Mouse (Mus musculus): ENCODE measurements around the gene Hoxd1.

The Hoxd1 gene

DNA sequence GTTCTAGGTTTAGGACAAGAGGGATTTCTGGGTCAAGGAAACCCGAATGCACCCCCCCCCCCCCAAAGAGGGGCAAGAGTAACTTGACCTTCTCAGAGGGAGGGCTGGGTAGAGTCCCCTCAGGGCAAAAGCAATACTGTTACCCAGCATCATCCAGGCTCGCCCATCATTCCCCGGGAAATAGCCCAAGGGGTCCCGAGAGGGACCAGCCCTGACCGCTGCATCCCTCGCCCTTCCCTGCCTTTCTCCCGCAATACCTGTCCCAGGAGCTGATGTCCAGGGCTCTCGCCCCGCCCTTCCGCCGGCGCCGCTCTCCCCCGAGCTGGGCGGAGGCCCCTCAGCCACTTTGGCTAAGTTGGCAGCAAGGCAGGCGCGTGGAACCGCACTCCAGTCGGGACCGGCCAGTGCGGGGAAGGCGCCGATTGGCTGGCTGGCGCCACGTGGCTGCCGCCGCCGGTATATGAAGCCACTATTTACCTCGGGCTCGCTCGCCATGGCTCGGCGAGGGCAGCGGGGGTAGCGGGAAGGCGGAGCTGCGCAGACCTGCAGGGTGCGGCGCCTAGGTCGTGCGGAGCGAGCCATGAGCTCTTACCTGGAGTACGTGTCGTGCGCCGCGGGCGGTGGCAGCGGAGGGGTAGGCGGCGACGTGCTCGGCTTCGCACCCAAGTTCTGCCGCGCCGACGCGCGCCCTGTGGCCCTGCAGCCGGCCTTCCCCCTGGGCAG lies at the start of gene Hoxd1:
TSS of gene Hoxd1 (plus strand) at position 459 of the 723 bp plus-strand sequence.
- DNase-seq (ENCODE audit: low spot score in 2 of 2): no peak

DNA sequence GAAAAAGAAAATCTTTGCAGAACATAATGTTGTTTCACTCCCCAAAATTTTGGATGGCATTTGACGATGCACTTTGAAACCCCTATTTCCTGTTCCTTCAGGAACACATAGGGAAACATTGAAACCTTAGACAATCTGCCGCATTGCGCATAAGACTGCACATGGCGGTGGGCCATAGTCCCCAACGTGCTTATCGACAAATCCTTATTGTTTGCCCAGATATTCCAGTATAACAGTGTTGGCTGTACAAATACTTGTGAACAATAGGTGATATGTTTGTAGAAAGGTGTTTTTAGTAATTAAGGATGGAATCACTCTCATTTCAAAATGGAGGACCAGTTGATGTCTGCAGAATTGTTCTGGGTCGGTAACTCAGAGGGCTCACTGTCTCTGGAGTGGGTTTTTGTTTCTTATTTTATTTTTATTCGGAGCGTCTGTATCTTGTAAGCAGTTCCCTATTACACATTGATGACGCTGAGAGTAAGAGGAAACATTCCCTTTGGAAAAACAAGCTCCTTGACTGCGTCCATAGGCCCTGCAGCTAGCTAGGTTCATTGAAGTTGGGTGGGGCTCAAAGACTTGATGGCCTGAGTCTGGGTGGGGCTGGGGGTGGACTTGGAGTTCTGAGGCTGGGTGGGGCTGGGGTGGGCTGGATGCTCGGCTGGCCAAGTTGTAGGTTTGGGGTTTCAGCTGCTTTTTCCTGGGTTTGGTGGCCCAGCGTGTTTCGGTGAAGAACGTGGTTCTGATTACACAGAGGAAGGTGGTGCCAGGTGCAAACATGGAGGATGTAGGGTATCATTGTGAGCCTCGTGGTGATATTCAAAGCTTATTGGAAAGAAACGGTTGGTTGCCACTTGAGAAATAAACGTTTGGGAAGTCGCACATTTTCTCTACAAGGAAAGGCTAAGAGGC lies 49.3 kb upstream of the Hoxd1 start:
- DNase-seq (ENCODE audit: low spot score in 2 of 2): no peak

DNA sequence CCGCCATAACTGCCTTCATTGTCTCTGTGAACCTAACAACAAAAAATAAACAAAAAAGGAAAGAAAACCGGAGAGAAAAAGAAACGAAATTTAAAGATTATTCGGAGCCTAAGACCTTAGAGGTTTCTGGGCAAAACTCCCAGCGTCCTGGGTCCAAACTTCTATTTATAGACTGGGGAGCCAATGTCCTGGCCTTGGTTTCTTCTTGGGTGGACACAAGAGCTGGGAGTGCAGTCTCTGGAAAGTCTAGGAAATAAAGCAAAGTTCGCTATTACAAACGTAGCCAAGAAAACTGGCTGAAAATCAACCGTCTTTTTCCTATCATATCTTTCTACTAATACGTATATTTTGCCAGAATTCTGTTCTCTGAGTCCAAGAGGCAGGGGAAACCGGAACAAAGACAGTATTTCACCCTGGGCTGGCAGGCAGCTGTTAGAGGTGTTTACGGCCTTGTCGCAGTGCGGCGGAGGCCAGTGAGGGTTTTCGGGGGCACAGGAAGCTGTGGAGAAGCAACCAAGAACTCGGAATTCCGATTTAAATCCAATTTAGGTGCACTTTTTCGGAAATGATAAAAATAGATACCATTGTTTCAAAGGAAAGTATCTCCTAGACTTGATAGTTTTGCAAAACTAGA lies 48.5 kb upstream of the Hoxd1 start:
- DNase-seq (ENCODE audit: low spot score in 2 of 2): no peak

DNA sequence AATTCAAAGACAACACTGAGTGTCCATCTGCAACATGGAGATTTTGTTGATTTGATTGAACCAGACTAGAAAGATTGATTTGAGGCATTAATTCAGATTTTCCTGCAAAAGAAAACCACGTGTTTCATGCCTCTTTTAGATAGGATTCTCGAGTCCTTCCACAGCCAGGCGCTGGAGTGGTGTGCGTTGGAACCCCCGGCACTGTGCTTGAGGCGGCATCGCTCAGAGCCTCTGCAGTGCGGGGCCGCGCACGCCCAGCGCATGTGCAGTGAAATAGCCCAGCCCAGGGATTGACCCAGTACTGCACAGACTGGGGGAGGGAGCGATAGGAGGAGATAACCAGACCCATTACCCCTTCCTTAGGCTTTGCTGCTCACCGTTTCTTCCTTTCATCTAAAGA lies 47.9 kb upstream of the Hoxd1 start:
- DNase-seq (ENCODE audit: low spot score in 2 of 2): no peak

DNA sequence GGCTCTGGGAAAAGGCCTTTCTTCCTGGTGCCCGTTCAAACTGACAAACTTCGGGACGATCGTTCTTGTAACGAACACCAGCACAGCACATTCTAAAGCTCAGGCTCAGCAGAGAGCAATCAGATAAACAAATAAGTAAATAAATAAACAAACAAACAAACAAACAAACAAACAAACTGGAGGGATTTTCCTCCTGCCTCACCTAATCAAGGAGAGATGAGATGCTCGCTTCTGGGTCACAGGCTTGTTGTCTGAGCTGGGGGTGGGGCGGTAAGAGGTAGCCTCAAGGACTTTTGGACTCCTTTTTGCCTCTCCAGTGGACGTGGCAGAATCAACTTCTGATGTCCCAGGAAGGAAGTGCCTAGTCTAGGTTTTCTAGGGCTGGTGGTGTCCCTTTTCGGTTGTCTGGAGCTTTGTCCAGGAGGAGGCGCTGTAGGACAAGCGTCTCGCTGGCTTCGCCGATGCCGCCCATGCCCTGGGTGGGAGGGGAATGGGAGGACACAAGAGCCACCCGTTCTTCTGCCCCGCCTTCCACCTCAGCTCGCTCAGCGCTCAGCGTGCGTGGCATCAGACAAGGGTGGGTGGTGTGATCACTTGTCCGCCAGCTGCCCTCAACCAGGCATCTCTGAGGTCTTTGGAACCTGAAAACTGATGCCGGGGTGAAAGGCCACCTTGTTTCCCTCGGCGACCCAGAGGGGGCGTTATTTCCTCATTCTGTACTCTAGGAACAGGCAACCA lies 47.1 kb upstream of the Hoxd1 start:
- peak; percentile 66 to 89 for DNase-seq (ENCODE audit: low spot score in 2 of 2)

DNA sequence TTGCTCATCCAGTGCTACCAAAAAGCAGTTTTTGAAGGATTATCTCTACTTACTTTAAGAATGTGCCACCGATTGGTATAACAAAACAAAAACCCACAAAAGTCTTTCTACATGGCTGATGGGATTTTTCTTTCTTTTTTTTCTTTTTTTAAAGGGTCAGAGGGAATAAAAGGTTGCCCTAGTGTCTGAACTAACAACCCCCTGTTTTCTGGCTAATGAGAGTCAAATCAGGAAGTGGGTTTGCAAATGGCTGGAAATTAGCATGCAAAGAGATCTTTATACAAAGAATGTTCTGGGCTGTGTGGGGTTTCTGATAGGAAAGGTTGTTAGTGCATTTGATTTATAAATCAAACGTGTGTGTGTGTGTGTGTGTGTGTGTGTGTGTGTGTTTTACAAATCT lies 42.4 kb upstream of the Hoxd1 start:
- no peak for DNase-seq (ENCODE audit: low spot score in 2 of 2)

DNA sequence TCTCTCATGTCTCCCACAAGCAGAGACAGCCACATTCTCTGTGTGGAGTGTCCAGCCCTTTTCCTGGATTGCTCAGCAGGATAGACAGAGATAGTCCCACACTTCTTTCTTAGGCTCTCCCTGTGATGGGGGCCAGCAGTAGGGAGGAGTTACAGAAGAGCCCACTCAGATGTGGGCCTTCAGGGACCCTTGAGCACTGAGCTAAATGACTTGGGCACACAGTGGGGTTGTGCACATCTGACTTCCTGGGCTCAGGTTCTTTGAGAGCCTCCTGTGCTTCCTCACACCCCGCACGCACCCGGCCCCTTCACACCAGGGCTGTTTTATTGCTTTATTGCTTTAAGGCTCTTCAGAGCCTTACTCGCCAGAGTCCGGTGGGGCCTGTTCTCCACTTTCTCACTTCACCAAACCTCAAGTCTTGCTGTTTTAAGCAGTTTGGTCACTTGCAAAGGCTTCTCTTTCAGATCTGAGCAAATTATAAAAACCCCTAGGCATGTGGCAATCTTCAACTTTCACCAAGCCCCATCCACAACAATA lies 41.8 kb upstream of the Hoxd1 start:
- no peak for DNase-seq (ENCODE audit: low spot score in 2 of 2)

DNA sequence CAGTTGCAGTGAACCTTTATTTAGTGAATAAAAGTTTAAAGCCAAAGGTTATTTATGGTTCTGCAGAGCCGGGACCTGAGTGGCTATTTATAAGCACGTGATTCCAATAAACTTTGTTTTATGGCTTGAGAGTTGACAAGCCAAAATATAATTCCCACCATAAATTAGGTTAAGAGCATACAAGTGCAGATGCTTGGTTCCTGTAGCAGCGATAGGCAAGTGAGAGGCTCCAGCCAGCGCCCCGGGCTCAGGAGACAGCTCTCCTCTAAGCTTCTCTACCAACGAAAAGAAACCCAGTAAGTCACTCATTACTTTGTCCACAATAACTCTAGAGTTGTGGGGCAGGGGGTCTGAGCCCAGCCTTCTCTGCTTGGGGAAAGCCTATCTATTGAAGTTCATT lies 40.9 kb upstream of the Hoxd1 start:
- no peak for DNase-seq (ENCODE audit: low spot score in 2 of 2)

DNA sequence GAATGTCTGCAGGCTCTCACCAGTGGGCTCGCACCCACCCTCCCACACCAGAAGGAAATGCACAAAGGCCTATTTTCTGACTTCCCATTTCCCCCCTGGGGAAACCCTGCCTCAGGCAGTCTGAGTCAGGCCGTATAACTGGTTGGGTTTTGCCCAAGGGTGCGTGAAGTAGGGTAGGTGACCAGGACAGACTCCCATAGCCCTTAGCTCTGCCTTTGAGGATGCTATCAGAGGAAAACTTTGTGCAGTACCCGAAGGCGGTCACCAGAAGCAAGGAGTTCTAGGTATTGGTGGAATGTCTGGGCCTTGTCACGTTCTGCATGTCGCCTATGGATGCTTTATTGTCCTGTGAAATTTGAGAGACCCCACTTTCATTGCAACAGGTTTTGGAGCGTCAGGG lies 39.8 kb upstream of the Hoxd1 start:
- no peak for DNase-seq (ENCODE audit: low spot score in 2 of 2)

DNA sequence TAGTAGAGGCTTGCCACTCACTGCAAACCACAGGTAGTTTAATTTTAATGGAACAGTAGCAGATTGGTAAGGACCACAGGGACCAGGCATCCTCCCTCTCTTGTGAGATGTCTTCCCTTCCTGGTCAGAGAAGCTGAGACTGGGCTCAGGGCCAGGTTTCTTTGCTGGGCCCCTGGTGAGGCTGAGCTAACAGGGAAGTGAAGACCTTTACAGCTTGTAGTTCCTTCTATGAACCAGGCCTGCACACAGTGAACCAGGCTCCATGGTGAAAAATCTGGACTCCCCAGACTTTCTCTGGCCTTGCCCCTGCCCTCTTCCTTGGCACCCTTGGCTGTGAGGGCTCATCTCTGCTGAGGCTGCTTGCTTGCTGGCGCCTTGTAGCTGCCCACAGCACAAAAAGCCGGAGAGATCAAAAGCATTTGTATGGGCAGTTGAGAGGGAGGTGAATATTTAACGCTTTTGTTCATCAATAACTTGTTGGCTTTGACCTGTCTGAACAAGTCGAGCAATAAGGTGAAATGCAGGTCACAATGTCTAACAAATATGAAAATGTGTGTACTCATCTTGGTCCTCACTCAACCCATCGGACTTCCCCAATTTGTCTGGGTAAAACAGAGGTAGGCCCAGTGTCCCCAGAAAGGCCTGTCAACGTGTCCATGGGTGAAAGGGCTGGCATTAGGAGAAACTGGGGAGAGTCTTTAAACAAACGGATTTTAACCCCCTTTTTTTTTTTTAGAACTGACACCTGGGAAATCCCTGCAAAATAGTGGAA lies 38.4 kb upstream of the Hoxd1 start:
- DNase-seq (ENCODE audit: low spot score in 2 of 2): no peak

DNA sequence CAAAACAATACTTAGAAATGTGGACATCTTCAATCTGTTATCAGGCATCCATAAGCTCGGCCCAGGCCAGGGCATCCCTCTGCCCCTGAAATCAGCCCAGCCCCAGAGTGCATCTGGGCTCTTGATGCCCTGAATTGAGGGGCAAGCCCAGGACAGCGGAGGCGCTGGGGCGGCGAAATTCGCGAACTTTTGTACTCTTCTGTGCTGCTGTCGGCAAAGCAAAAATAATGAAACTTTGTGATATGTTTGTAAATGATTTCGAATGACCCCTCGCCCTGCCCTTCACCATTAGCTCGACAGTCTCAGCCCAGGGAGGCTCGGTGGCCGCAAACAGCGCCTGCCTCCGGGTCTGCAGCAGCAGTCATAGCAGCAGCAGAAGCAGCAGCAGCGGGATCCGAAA lies 37.6 kb upstream of the Hoxd1 start:
- no peak for DNase-seq (ENCODE audit: low spot score in 2 of 2)

DNA sequence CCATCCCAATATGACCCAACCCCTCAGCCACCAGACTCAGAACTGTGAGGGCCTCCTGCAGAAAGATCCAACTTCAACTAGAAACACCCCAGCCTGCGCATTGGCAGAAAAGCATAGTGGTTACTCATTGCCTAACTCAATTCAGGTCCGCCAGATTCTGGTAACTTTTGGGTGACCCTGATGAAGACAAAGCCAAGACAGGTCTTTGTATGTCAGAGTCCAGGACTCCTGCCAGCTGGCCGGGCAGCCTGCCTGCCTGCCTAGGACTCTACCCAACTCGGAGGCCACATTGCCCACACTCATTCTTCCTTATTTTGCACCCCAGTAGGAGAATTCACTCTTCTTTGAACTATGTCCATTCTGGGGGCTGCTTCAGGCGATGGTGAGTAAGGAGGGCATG lies 36.2 kb upstream of the Hoxd1 start, which contains the start of gene Gm28230:
TSS of gene Gm28230 (plus strand) at position 178 of the 400 bp plus-strand sequence.
- no peak for DNase-seq (ENCODE audit: low spot score in 2 of 2)

DNA sequence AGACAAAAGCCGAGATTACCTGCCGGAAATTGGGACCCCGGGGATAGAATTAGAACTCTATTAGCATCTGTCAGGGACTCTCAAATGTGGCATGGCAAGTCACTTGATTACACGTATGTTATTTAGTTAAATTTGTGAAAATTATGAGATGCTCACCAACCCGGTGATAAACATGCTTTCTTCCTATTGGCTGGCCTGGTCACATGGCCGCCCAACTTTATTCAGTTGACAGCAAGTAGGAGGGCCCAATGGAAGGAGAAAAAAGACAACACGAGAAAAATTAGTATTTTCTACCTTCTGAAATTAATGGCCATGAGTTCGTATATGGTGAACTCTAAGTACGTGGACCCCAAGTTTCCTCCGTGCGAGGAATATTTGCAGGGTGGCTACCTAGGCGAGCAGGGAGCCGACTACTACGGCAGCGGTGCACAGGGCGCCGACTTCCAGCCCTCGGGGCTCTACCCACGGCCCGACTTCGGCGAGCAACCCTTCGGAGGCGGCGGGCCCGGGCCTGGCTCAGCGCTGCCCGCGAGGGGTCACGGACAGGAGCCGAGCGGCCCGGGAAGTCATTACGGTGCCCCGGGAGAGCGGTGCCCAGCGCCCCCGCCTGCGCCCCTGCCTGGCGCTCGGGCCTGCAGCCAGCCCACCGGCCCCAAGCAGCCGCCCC lies 35.7 kb upstream of the Hoxd1 start:
- DNase-seq (ENCODE audit: low spot score in 2 of 2): no peak

DNA sequence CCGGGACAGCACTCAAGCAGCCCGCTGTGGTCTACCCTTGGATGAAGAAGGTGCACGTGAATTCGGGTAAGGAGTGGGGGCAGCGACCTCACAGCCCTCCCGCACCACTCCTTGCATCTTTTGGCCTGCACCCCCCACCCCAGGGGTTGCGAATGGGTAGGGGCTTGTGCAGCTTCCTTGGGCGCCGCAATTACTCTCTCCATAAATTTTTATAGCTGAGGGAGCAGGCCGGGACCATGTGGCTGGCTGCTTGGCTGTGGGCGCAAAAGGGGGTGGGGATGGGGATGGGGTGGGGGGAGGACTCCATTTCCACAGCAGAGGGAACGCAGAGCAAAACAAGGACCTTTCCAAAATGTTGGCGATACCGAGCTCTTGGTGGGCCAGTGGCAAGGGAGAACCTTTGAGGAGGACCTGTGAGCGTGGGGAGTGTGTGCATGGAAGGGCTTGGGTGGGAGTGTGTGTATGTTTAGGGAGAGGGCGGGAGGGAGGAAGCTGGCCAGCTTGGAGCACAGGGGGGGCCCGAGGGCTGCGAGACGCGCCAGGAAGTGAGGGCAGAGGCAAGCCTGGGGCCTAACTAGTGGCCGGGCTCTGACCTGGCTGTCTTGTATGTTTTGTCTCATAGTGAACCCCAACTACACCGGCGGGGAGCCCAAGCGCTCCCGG lies 35.0 kb upstream of the Hoxd1 start:
- DNase-seq (ENCODE audit: low spot score in 2 of 2): no peak

DNA sequence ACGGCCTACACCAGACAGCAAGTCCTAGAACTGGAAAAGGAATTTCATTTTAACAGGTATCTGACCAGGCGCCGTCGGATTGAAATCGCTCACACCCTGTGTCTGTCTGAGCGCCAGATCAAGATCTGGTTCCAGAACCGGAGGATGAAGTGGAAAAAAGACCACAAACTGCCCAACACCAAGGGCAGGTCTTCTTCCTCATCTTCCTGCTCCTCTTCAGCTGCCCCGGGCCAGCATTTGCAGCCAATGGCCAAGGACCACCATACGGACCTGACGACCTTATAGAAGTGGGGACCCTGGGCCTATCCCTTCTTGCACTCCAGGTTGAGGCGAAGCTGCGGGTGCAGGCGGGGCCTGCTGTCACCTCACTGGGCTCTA lies 34.5 kb upstream of the Hoxd1 start:
- no peak for DNase-seq (ENCODE audit: low spot score in 2 of 2)

DNA sequence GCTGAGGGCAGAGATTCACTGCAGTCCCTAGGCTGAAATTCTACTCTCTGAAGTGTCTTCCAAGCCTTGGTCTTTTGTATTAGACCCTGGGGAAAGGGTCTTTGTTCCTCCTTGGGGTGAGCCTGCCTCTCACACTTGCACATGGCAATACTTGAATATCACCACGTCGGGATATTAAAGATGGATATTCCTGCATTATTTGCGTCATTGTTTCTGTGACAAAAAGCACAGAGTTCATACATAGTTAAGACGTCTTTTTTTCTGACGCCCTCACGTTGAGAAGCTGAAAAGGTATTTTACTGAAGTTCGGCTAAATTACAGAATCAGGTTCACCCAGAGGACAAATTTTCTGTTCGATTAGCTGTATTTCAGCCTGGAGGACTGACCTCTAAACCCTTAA lies 32.4 kb upstream of the Hoxd1 start:
- no peak for DNase-seq (ENCODE audit: low spot score in 2 of 2)

DNA sequence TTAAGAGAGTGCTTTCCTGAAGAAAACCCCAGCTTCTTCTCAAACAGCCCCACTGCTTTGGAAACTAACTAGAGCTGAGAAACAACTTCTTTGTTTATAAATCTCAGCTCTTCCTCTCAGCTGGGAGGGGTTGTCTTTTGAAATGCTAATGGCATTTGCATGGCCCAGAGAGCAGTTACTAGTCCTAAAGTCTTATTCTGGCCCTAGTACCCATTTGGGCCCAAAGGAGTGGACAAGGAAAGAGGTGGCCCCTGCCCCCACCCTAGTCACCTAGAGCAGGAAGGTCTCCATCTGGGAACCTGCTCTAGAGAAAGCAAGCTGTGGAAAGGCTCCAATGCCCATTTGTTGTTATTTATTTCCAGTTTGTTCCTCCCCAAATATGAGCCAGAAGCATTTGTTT lies 31.7 kb upstream of the Hoxd1 start:
- DNase-seq (ENCODE audit: low spot score in 2 of 2): no peak

DNA sequence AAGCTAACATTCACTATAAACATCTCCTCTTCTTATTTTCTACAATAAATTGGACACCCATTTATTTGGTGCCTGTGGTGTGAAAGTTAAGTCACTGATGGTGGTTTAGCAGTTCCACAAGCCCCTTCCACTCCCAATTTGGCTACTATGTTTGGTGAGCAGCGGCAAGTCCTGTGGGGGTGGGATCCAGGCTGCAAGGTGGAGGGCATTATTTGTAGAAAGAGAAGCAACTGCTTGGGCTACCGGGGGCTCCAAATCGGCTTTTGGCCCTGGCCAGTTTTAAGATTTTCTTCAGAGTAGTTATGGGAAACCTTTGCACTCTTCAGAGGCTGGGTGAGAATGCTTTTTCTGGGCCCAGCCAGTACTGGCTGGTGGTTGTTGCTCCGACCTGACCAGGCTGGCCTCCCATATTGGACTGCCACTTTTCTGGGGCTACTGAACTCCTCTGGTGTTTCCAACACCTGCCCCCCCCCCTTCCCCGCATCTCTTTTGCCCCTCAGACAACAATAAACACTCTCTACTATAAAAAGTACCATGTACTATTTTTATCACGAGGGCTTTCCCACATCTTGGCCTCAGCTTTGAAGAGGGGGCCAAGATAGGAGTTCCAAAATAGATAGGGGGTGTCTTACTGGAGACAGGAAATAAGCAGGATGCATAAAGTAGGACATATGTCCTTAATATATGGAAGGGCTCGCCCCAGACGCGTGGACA lies 30.8 kb upstream of the Hoxd1 start:
- no peak for DNase-seq (ENCODE audit: low spot score in 2 of 2)
